Mouse (Mus musculus): ENCODE data around the gene Gpx3. TPM values are rescaled to one million over a fixed set of nuclear protein-coding genes. Genes with fewer than 3 reads are reported as not detected.
"Not testable (repeated sequence)": the region's sequence is repeated elsewhere in the genome, so short reads cannot be mapped to it uniquely, and the experiment has no call there.

The Gpx3 gene
- polyA plus RNA-seq, 1 experiment from 2014 or later, result 17.2 TPM

- Histone ChIP-seq H3K27ac (replicated peaks) (no peak overlapping the region), H3K4me3 (no peak overlapping the region), H3K27me3 (no peaks in the 10 kb centered on the region), H3K9ac (replicated peaks) (no peak overlapping the region), H3K4me2 (replicated peaks) (no peak overlapping the region), H3K36me3 (no peaks in the 10 kb centered on the region), H3K9me3 (no peaks in the 10 kb centered on the region), H3K4me1 (peaks cover 12% of the 10 kb centered on the region)
- WGBS, result 60% methylated on average over 7 of the region's 7 CpGs
- ATAC-seq (replicated peaks), result no peak
These were observed 54.7 kb downstream of the Gpx3 start for GRCm38 (mm10) chr11:54956912-54957311.

GRCm38 (mm10) chr11:54957708-54958107, 55.5 kb downstream of the Gpx3 start:
- not testable (repeated sequence) for H3K36me3 ChIP-seq; ATAC-seq (replicated peaks)

GRCm38 (mm10) chr11:54958571-54959073, 56.4 kb downstream of the Gpx3 start:
- no peak overlapping the region for H3K4me3 ChIP-seq
- H3K4me1 ChIP-seq, result peaks cover 12% of the 10 kb centered on the region
- 54% methylated on average over 3 of the region's 3 CpGs for WGBS
- no peak for ATAC-seq (replicated peaks)
- H3K4me2 ChIP-seq (replicated peaks), result no peak overlapping the region
- no peaks in the 10 kb centered on the region for H3K36me3 ChIP-seq
- H3K9me3 ChIP-seq, result no peaks in the 10 kb centered on the region
- H3K27me3 ChIP-seq, result no peaks in the 10 kb centered on the region
- no peak overlapping the region for H3K27ac ChIP-seq (replicated peaks)
- no peak overlapping the region for H3K9ac ChIP-seq (replicated peaks)

More at GRCm38 (mm10) chr11:54957708-54958107, 55.5 kb downstream of the Gpx3 start:
- not testable (repeated sequence) for H3K9me3 ChIP-seq; H3K27ac ChIP-seq (replicated peaks); H3K4me2 ChIP-seq (replicated peaks); H3K4me3 ChIP-seq; H3K27me3 ChIP-seq; H3K9ac ChIP-seq (replicated peaks)
- WGBS, result 94% methylated on average over 3 of the region's 3 CpGs
- H3K4me1 ChIP-seq, result peaks cover 12% of the 10 kb centered on the region

Other genes with a start within 250 kb of the Gpx3 start
- gene Cdc42se2, start 114.8 kb upstream of the Gpx3 start, polyA plus RNA-seq (2015; fragmentation: Nextera tagmentation; extraction: Ambion mirVana), result 188 and 196 TPM in 2 replicates
- gene Lyrm7, start 41.5 kb upstream of the Gpx3 start, polyA plus RNA-seq (2015; fragmentation: Nextera tagmentation; extraction: Ambion mirVana), result 12.9 and 13.9 TPM in 2 replicates
- gene Hint1, start 36.1 kb upstream of the Gpx3 start, polyA plus RNA-seq (2015; fragmentation: Nextera tagmentation; extraction: Ambion mirVana), result 778 and 784 TPM in 2 replicates
- 11.3 and 13.2 TPM in 2 replicates for gene Tnip1, start 60.5 kb downstream of the Gpx3 start, polyA plus RNA-seq (2015; fragmentation: Nextera tagmentation; extraction: Ambion mirVana)
- 39.9 and 40.8 TPM in 2 replicates for gene Anxa6, start 131.0 kb downstream of the Gpx3 start, polyA plus RNA-seq (2015; fragmentation: Nextera tagmentation; extraction: Ambion mirVana)
- gene Ccdc69, start 175.7 kb downstream of the Gpx3 start, polyA plus RNA-seq (2015; fragmentation: Nextera tagmentation; extraction: Ambion mirVana), result 0.32 and 0.34 TPM in 2 replicates
- gene Gm2a, start 195.7 kb downstream of the Gpx3 start, polyA plus RNA-seq (2015; fragmentation: Nextera tagmentation; extraction: Ambion mirVana), result 18.7 and 18.9 TPM in 2 replicates
- not detected in 2 replicates for gene Slc36a3, start 249.3 kb downstream of the Gpx3 start, polyA plus RNA-seq (2015; fragmentation: Nextera tagmentation; extraction: Ambion mirVana)